Mouse (Mus musculus) liver, embryonic 14.5 days (tissue): ENCODE data around the gene Tmem135. TPM values are rescaled to one million over a fixed set of nuclear protein-coding genes. Genes with fewer than 3 reads are reported as not detected.

Experiments
- ATAC-seq: fragments of 200-750 bp; cut with Nextera tagmentation; 2 replicates; pipeline ENCODE4 v1.8.0; 2017; ENCODE audit warnings: moderate number of reproducible peaks, mild to moderate bottlenecking, moderate library complexity; ENCODE audit not compliant: insufficient read depth
- DNase-seq, 3 experiments: peaks; one replicate each; pipeline ENCODE4 v3.0.0-alpha.2; 2012 to 2013; ENCODE audit warnings: low read depth in 3 of 3, low spot score in 3 of 3
- H3K27ac ChIP-seq: fragments of 300-500 bp; sonication (generic); 2 replicates; pipeline ENCODE4 v1.5.1; 2014; ENCODE audit warnings: moderate library complexity, mild to moderate bottlenecking, control low read depth, inconsistent platforms
- H3K27me3 ChIP-seq: fragments of 300-500 bp; sonication (generic); 2 replicates; pipeline ENCODE4 v1.6.1; 2014; ENCODE audit warnings: mild to moderate bottlenecking, low read length, moderate library complexity; ENCODE audit not compliant: control insufficient read depth, insufficient read depth
- H3K36me3 ChIP-seq: fragments of 300-500 bp; sonication (generic); replicated peaks from 2 replicates; pipeline ENCODE4 v1.6.1; 2014; ENCODE audit warnings: low read depth; ENCODE audit not compliant: control insufficient read depth, insufficient read depth
- H3K4me1 ChIP-seq, 2 experiments: fragments of 200-500 bp in 1 of 2; fragments of 300-500 bp in 1 of 2; sonication (generic) in 1 of 2; replicated peaks; 2 replicates each; pipeline ENCODE4 v1.6.1; 2012 to 2014; ENCODE audit warnings: antibody characterized with exemption in 1 of 2, inconsistent platforms in 1 of 2, low read length in 1 of 2; ENCODE audit not compliant: control insufficient read depth in 2 of 2, insufficient read depth in 2 of 2
- H3K4me2 ChIP-seq: fragments of 300-500 bp; sonication (generic); 2 replicates; pipeline ENCODE4 v1.6.1; 2014; ENCODE audit warnings: low read depth, mild to moderate bottlenecking, control low read depth, moderate library complexity
- H3K4me3 ChIP-seq, 2 experiments: fragments of 200-500 bp in 1 of 2; fragments of 300-500 bp in 1 of 2; sonication (generic) in 1 of 2; 2 replicates each; pipeline ENCODE4 v1.5.1; 2012 to 2014; ENCODE audit warnings: low read depth in 2 of 2, low read length in 2 of 2, mild to moderate bottlenecking in 2 of 2, control low read depth in 1 of 2, inconsistent platforms in 1 of 2, moderate library complexity in 1 of 2; ENCODE audit not compliant: insufficient read depth in 1 of 2
- H3K9ac ChIP-seq: fragments of 300-500 bp; sonication (generic); replicated peaks from 2 replicates; pipeline ENCODE4 v1.6.1; 2014; ENCODE audit warnings: mild to moderate bottlenecking, control low read depth, moderate library complexity
- H3K9me3 ChIP-seq: fragments of 300-500 bp; sonication (generic); 2 replicates; pipeline ENCODE4 v1.6.1; 2016; ENCODE audit warnings: low read length, mixed read lengths; ENCODE audit not compliant: control insufficient read depth
- CTCF ChIP-seq: IDR thresholded peaks from 2 replicates; pipeline ENCODE4 v1.5.1; 2016; ENCODE audit warnings: antibody characterized with exemption, low read depth, control low read depth
- EP300 ChIP-seq: IDR thresholded peaks from 2 replicates; pipeline ENCODE4 v1.6.1; 2016; ENCODE audit warnings: antibody characterized with exemption, low read depth
- WGBS: fragments of 180-500 bp; shearing (Covaris S2); extraction: QIAGEN DNeasy Blood & Tissue Kit; methylation state at CpG from one replicate; pipeline ENCODE4 v1.1.7; 2014; ENCODE audit not compliant: insufficient replicate concordance; 5-methylcytosine and 5-hydroxymethylcytosine counted together
- polyA plus RNA-seq, 2 experiments: library from polyadenylated mRNA; depleted of rRNA in 1 of 2; stranded (reverse) in 1 of 2; unstranded in 1 of 2; fragments of >200 nt; fragmentation: Nextera tagmentation in 1 of 2; extraction: Ambion mirVana in 1 of 2; gene quantifications; 2 replicates each; pipeline versions ENCODE4 v1.2.1 to v1.2.3; 2012 to 2014

Gene Tmem135
- polyA plus RNA-seq, 2 experiments = 5.4 to 12.7 TPM

- H3K27ac ChIP-seq = no peak overlapping the region
- H3K4me2 ChIP-seq = no peak overlapping the region
- H3K4me1 ChIP-seq = peaks cover 0 to 12% of the 10 kb centered on the region in 2 experiments; a peak in 3 of 4 replicates
- DNase-seq = no peak
- WGBS = 81% methylated on average over 10 of the region's 10 CpGs
- no peak for ATAC-seq
- H3K9me3 ChIP-seq = no peaks in the 10 kb centered on the region
- H3K9ac ChIP-seq = no peak overlapping the region
- no peak overlapping the region for H3K4me3 ChIP-seq
- H3K27me3 ChIP-seq = no peaks in the 10 kb centered on the region
- no peaks in the 10 kb centered on the region for H3K36me3 ChIP-seq
- TF ChIP-seq EP300 (no peak), CTCF (no peak)
These were observed 38.7 kb downstream of the Tmem135 start for GRCm38 (mm10) chr7:89365135-89365880.

- WGBS = 57% methylated on average over 5 of the region's 5 CpGs
These were observed 40.0 kb downstream of the Tmem135 start for GRCm38 (mm10) chr7:89363975-89364374.

GRCm38 (mm10) chr7:89356307-89356706, 47.7 kb downstream of the Tmem135 start:
- Histone ChIP-seq H3K9me3 (no peaks in the 10 kb centered on the region), H3K4me3 (no peak overlapping the region), H3K27me3 (no peaks in the 10 kb centered on the region), H3K36me3 (no peaks in the 10 kb centered on the region), H3K4me2 (no peak overlapping the region), H3K27ac (no peak overlapping the region), H3K4me1 (no peaks in the 10 kb centered on the region; a peak in 1 of 4 replicates), H3K9ac (no peak overlapping the region)
- WGBS = 59% methylated on average over 4 of the region's 4 CpGs
- DNase-seq = no peak
- no peak for TF ChIP-seq CTCF
- no peak for TF ChIP-seq EP300
- no peak for ATAC-seq

More at GRCm38 (mm10) chr7:89363975-89364374, 40.0 kb downstream of the Tmem135 start:
- DNase-seq (no peak), ATAC-seq (no peak)
- no peak for TF ChIP-seq EP300
- TF ChIP-seq CTCF = no peak
- Histone ChIP-seq H3K9ac (no peak overlapping the region), H3K4me3 (no peak overlapping the region), H3K36me3 (no peaks in the 10 kb centered on the region), H3K27ac (no peak overlapping the region), H3K4me2 (no peak overlapping the region), H3K9me3 (no peaks in the 10 kb centered on the region), H3K27me3 (no peaks in the 10 kb centered on the region), H3K4me1 (peaks cover 0 to 12% of the 10 kb centered on the region in 2 experiments; a peak in 3 of 4 replicates)

- Histone ChIP-seq H3K27ac (no peak overlapping the region), H3K4me2 (no peak overlapping the region)
- TF ChIP-seq CTCF = no peak
- TF ChIP-seq EP300 = no peak
These were observed 48.3 kb downstream of the Tmem135 start for GRCm38 (mm10) chr7:89355519-89356255.

GRCm38 (mm10) chr7:89342021-89342420, 62.0 kb downstream of the Tmem135 start:
- Histone ChIP-seq H3K4me2 (no peak overlapping the region), H3K9me3 (no peaks in the 10 kb centered on the region), H3K27me3 (no peaks in the 10 kb centered on the region), H3K36me3 (no peaks in the 10 kb centered on the region), H3K9ac (no peak overlapping the region), H3K27ac (no peak overlapping the region), H3K4me3 (no peak overlapping the region), H3K4me1 (peaks cover 7 to 11% of the 10 kb centered on the region in 2 experiments)
- DNase-seq (no peak), ATAC-seq (no peak)
- TF ChIP-seq CTCF (no peak), EP300 (no peak)

More at GRCm38 (mm10) chr7:89355519-89356255, 48.3 kb downstream of the Tmem135 start:
- 55% methylated on average over 8 of the region's 8 CpGs for WGBS
- Histone ChIP-seq H3K4me3 (no peak overlapping the region), H3K9me3 (no peaks in the 10 kb centered on the region), H3K4me1 (no peaks in the 10 kb centered on the region; a peak in 1 of 4 replicates), H3K36me3 (no peaks in the 10 kb centered on the region), H3K9ac (no peak overlapping the region), H3K27me3 (no peaks in the 10 kb centered on the region)
- no peak for ATAC-seq
- no peak for DNase-seq
